Mouse (Mus musculus): ENCODE measurements around the gene Rhoa.

DNA sequence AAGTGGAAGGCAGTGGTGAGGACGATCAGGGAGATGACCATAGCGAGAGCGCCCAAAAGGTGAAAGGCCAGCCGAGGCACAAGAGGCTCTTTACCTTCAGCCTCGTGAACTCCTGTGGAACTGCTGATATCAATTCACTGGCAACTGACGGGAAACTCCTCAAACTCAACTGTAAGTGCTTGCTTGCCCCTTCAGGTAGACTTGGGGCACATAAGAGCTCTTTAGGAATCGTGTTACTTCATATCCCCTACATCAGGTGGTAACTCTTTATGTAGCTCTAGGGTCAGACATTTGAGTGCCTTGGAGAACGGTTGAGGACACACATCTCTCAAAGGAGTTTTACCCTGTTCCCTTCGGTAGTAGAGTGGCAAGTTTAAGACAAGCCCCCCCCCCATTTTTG lies 75.5 kb downstream of the Rhoa start:
- no peak for TF ChIP-seq CTCF (IDR thresholded peaks at IDR 0.05; ENCODE audit: insufficient read depth, low read depth, low read length)
- no peak for TF ChIP-seq POLR2A (IDR thresholded peaks at IDR 0.05; ENCODE audit: insufficient read depth, low read depth, low read length)
